Mouse (Mus musculus) adrenal gland, postnatal 14 days (tissue): ENCODE results near the gene Hook2. TPM values are rescaled to one million over a fixed set of nuclear protein-coding genes. Genes with fewer than 3 reads are reported as not detected.

Experiments
- DNase-seq: peaks from one replicate; pipeline ENCODE4 v3.0.0; 2021; ENCODE audit warnings: mixed read lengths
- total RNA-seq: library from RNA; stranded (reverse); gene quantifications from 2 replicates; pipeline ENCODE4 v1.2.3, GENCODE M21; 2021

The Hook2 gene
- total RNA-seq, 1 experiment from 2014 or later: 6.9 TPM

DNA sequence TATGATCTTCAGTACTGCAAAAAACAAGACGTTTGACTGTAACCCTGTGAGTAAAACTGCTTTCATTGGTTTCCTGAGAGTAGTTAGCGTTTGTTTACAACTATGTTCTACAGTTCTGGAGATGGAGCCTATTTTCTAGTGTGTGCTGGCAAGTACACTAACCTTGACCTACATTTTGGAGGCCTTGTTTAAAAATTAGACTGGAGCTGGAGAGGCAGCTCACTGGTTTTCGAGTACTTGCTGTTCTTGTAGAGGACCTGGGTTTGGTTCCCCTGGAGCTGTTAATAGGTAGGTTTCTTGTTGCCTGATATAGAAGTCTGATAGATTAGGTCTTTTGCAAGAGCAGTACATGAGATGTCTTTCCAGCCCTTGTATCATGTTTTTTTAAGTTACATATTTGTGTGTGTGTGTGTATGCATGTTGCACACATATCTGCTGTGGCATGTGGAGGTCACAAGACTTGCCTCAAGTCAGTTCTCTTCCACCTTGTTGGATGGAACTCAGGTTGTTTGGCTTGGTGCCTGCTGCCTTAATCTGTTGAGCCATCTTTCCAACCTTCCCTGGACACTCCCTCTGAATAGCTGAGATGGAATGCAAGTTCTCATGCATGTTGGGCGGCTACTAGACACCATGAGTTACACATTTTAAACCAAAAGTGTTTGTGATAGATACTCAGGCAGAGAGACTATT is 42.4 kb downstream of the Hook2 start:
- DNase-seq: peak; percentile 42

DNA sequence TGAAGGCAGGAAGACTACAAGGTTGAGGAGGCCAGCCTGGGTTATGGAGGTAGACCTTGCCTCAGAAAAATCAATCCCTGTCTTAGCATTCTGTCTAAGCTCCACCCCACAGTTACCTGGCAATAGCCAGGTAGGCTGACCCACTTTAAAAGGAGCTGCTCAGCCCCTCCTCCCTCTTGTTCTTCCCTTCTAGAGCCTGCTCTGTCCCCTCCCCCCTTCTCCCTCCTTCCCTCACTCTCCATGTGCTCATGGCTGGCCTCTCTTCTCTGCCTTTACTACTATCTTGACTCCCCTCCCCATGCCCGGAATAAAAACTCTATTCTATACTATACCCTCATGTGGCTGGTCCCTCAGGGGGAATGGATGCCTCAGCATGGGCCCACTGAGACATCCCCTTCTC is 43.5 kb downstream of the Hook2 start:
- DNase-seq: no peak

DNA sequence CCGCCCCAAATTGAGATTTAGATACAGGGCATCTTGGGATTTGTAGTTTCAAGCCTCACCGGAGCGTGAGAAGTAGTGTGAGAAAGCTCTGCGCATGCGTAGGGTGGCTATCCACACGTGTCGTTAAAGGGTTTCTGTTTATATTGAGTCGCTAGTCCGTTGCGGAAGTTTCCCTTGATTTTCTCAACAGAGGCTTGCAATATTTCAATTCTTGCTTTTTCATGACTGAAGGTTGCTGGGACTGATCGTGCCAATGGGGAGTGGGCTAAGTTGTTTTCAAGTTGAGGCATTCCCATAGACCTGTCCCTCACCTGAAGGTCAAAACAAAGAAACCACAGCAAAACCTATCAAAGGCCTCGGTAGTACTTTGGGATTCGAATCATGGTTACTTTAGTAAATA is 44.4 kb downstream of the Hook2 start:
- peak; percentile 90 for DNase-seq

DNA sequence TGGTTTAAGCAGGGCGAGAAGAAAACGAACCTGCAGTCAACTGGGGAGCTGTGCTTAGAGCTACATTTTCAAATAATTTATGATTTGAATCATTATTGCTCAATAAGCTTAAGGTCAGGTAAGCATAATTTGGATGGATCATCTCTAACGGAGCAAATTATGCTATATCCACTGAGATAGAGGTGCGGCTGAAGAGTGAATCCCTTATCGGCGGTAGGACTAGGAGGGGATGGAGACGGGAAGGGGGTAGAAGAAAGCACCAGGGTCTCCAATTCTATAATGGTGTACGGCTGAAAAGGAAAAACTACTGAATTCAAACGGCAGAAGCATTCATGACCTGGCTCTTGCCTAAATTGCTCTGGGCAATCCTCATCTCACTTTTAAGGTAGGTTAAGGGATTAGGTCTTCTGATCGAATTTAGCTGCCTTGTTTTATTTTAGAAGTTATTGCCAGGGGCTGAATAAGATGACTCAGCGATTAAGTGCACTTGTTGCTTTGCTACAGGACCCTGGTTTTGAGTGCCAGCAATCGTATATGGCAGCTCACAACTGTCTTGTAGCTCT is 44.8 kb downstream of the Hook2 start:
- DNase-seq: no peak

DNA sequence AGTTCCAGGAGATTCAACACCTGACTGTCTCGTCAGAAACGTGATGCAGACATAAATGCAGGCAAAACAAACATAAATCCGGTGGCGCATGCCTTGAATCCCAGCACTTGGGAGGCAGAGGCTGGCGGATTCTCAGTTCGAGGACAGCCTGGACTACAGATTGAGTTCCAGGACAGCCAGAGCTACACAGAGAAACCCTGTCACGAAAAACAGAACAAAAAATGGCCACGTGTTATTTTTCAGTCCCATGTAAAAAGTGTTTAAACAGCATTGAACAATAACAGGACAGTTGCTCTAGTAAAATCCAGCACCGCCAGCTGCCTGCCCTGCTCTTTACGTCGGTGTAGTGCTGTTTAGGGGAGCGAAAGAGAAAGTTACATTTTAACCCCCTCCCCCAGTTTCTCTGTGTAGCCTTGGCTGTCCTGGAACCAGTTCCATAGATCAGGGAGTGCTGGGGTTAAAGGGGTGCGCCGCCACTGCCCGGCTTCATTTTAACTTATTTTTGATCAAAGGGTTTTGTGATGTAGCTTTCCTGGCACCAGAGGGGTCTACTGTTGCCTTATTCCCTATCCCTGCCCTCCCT is 45.4 kb downstream of the Hook2 start:
- DNase-seq: peak; percentile 45

DNA sequence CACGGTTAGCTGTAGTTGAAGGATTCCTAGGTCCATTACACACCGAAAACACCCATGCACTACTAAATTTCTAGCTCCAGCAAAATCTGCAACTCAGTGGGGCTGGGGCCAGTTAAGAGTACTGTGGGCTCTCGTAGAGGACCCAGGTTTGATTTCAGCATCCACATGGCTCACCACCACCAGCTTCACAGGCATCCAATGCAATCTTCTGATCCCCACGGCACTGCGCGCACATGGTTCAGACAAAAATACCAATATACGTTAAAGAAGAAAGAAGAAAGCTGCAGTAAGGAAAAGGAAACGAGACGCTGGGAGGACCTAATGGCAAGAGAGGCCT is 45.9 kb downstream of the Hook2 start:
- no peak for DNase-seq

DNA sequence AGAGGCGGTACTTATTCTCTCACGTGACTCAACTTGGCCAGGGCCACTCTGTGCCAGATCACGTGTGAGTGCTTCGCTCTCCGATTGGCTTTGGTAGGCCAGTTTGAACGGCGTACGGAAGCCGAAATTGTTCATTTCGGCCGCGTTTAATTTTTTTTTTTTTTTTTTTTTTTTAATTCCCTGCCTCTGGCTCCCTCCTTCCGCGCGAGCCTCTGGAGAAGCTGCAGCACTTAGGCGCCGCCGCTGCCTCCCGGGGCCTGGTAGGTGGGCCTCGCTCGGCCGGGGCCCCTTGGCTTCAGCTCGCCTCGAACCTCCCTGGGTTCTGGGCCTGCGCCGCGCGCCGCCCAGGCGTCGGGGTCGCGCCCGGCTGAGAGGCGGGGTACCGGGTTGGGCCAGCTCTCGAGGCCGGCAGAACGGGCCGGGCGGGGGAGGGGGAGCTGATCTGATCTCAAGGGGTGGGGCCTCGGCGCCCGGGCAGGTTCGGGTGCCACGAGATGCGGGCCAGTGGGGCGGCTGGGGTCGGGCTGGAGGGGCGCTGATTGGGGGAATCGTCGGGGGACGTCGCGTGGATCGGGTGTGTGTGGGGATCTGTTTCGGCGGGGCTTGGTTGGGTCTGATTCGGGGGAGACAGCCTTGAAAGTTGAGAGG is 46.4 kb downstream of the Hook2 start, which contains the start of gene Tnpo2:
Gene Tnpo2 (plus strand): TSS at position 198 of the 648 bp plus-strand sequence.
- DNase-seq: peak; percentile 95

DNA sequence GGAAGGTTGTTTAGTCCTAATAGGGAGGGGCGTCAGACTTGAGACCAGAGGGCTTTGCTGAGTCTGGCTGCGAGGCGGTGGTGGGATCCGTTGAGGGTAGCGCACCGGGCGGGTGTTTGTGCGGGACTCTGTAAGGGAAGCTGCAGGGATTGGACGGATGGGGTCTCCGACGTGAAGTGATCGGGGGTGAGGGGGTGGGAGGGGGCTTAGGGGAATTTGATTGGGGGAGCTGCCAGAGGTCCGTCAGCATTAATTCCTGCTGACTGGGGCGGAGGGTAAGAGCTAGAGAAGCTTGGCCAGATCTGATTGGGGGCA is 46.9 kb downstream of the Hook2 start:
- no peak for DNase-seq

DNA sequence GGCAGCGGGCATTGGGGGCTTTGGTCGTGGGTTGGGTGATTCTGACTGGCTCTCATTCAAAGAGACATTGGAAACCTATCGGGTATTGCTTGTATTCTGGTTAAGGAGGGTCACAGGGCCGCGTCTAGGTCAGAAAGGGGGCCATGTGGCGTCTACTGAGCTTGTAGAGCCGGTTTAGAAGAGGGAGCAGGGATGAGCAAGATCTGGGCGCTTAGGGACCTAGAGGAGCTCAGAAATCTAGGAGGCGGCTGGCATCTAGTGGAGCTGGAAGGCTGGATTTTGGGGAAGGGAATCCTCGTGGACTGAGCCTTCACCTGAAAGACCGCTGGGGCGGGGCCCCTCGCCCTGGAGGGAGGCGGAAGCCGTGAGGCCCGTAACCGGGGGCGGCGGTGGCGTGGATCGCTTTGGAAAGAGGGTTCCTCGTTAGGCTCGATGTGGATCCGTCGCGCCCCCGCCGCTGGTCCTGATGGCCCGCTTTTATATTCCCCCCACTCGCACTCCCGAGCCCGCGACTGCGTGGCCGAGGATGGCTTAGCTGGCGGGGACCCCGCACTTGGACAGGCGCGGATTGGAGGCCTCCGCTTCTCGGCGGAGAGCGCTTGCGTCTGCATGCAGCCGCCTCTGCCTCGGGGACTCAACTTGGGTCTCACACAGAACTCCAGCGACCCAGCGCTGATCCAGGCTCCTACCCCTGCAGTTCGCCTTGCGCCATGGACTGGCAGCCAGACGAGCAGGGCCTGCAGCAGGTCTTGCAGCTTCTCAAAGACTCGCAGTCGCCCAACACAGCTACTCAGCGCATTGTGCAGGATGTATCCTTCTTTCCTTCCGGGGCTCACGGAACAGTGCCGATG is 47.5 kb downstream of the Hook2 start:
- peak; percentile 62 for DNase-seq

DNA sequence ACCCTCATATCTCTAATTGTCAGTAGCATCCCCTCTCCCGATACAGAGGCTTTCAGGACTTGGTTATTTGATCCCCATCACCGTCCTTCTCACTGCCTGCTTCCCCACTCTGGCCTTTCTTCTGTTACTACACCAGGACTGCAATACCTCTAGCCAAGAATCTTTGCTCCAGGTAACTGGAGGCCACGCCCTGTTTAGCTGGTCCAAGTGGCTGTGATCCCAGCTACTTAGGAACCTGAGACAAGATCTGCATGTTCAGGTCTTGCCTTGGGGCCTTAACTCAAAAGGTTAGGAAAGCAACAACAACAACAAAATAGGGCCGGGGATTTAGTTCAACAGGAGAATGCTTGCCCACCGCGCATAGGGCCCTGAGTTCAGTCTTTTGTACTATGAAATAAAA is 53.2 kb downstream of the Hook2 start:
- DNase-seq: no peak

Other genes starting within 250 kb of the Hook2 start
- gene Nfix, start 190.3 kb upstream of the Hook2 start, total RNA-seq: 124 and 125 TPM in 2 replicates
- gene Dand5, start 167.8 kb upstream of the Hook2 start, total RNA-seq: 7.1 and 7.4 TPM in 2 replicates
- 44.4 and 45.7 TPM in 2 replicates for gene Gadd45gip1, start 159.1 kb upstream of the Hook2 start, total RNA-seq
- gene Rad23a, start 149.9 kb upstream of the Hook2 start, total RNA-seq: 108 TPM in 2 replicates
- 521 and 554 TPM in 2 replicates for gene Calr, start 143.7 kb upstream of the Hook2 start, total RNA-seq
- 55.2 and 63.4 TPM in 2 replicates for gene Farsa, start 133.6 kb upstream of the Hook2 start, total RNA-seq
- 17.4 and 17.6 TPM in 2 replicates for gene Syce2, start 118.5 kb upstream of the Hook2 start, total RNA-seq
- 55.4 and 84.8 TPM in 2 replicates for gene Gcdh, start 96.7 kb upstream of the Hook2 start, total RNA-seq
- gene Klf1, start 88.7 kb upstream of the Hook2 start, total RNA-seq: 0.56 and 5.1 TPM in 2 replicates
- 8.3 and 11.0 TPM in 2 replicates for gene Dnase2a, start 82.0 kb upstream of the Hook2 start, total RNA-seq
- 1.2 and 3.1 TPM in 2 replicates for gene Mast1, start 53.2 kb upstream of the Hook2 start, total RNA-seq
- gene Rtbdn, start 43.6 kb upstream of the Hook2 start, total RNA-seq: not detected in 2 replicates
- gene Gm49661, start 21.2 kb upstream of the Hook2 start, total RNA-seq: 2.1 TPM in 1 of 2 replicates, not detected in the other
- gene Prdx2, start 21.0 kb upstream of the Hook2 start, total RNA-seq: 532 and 572 TPM in 2 replicates
- 88.3 and 96.4 TPM in 2 replicates for gene Rnaseh2a, start 20.8 kb upstream of the Hook2 start, total RNA-seq
- 58.3 and 211 TPM in 2 replicates for gene Junb, start 11.9 kb upstream of the Hook2 start, total RNA-seq
- gene Best2, start 23.9 kb downstream of the Hook2 start, total RNA-seq: not detected in 2 replicates
- gene Asna1, start 34.7 kb downstream of the Hook2 start, total RNA-seq: 91.4 and 94.7 TPM in 2 replicates
- gene Trir, start 36.2 kb downstream of the Hook2 start, total RNA-seq: 154 and 161 TPM in 2 replicates
- gene Tnpo2, start 46.3 kb downstream of the Hook2 start, total RNA-seq: 65.9 and 67.8 TPM in 2 replicates
- 18.0 and 18.4 TPM in 2 replicates for gene Fbxw9, start 69.5 kb downstream of the Hook2 start, total RNA-seq
- not detected in 2 replicates for gene Gm5741, start 77.4 kb downstream of the Hook2 start, total RNA-seq
- 28.7 and 40.6 TPM in 2 replicates for gene Dhps, start 81.2 kb downstream of the Hook2 start, total RNA-seq
- gene Wdr83os, start 90.1 kb downstream of the Hook2 start, total RNA-seq: 68.3 and 70.3 TPM in 2 replicates
- gene Wdr83, start 90.7 kb downstream of the Hook2 start, total RNA-seq: 30.0 and 30.9 TPM in 2 replicates
- gene Man2b1, start 92.7 kb downstream of the Hook2 start, total RNA-seq: 49.8 and 56.3 TPM in 2 replicates
- gene Zfp791, start 132.5 kb downstream of the Hook2 start, total RNA-seq: 2.0 and 2.8 TPM in 2 replicates
- gene Cks1brt, start 161.3 kb downstream of the Hook2 start, total RNA-seq: not detected in 2 replicates
- not detected in 2 replicates for gene Olfr371, start 235.4 kb downstream of the Hook2 start, total RNA-seq